Mouse (Mus musculus): ENCODE measurements around the gene Hspb3.

GRCm38 (mm10) chr13:113691644-113692043 lies 28.2 kb upstream of the Hspb3 start:
- TF ChIP-seq POLR2A (IDR thresholded peaks at IDR 0.05; ENCODE audit: low read depth, low read length), result no peak
- no peak for TF ChIP-seq CTCF (IDR thresholded peaks at IDR 0.05; ENCODE audit: extremely low read depth, insufficient read length, insufficient replicate concordance, low read depth, low read length)
